Mouse (Mus musculus) CH12.LX (cell line): Measurements from ENCODE around the gene Vrtn. TPM values are rescaled to one million over a fixed set of nuclear protein-coding genes. Genes with fewer than 3 reads are reported as not detected.

Experiments used
- DNase-seq: peaks from one replicate; pipeline ENCODE4 v3.0.0-alpha.2; 2013; ENCODE audit errors: extremely low read depth
- H3K27ac ChIP-seq: 2 replicates; pipeline ENCODE4 v1.5.1; 2012; ENCODE audit warnings: low read depth, mild to moderate bottlenecking, control low read depth, moderate library complexity; ENCODE audit not compliant: insufficient read depth
- H3K27me3 ChIP-seq: replicated peaks from 2 replicates; pipeline ENCODE3; 2012; ENCODE audit warnings: inconsistent platforms
- H3K36me3 ChIP-seq, 2 experiments: replicated peaks in 1 of 2; 2 replicates each; pipeline versions ENCODE3 to v1.6.1; 2012; ENCODE audit warnings: inconsistent platforms in 1 of 2, low read length in 1 of 2, mild to moderate bottlenecking in 1 of 2, mixed read lengths in 1 of 2, moderate library complexity in 1 of 2; ENCODE audit not compliant: control insufficient read depth in 1 of 2, insufficient read depth in 1 of 2
- H3K4me1 ChIP-seq, 2 experiments: 2 replicates each; pipeline ENCODE4 v1.6.1; 2012; ENCODE audit warnings: inconsistent platforms in 1 of 2, moderate library complexity in 1 of 2; ENCODE audit not compliant: insufficient read depth in 2 of 2, control insufficient read depth in 1 of 2
- H3K4me2 ChIP-seq: 2 replicates; pipeline ENCODE4 v1.6.1; 2012; ENCODE audit warnings: low read depth, mild to moderate bottlenecking, control low read depth; ENCODE audit not compliant: poor library complexity, insufficient read depth, severe bottlenecking
- H3K4me3 ChIP-seq, 3 experiments: fragments of 150-350 bp in 1 of 3; sonication (generic) in 1 of 3; replicated peaks in 1 of 3; 2 replicates each; pipeline versions ENCODE3 to v1.5.1; 2011 to 2012; ENCODE audit warnings: low read depth in 2 of 3, low read length in 2 of 3, mild to moderate bottlenecking in 2 of 3, moderate library complexity in 2 of 3, control low read depth in 1 of 3, improper control_type of control experiment in 1 of 3, inconsistent platforms in 1 of 3, mixed read lengths in 1 of 3; ENCODE audit not compliant: poor library complexity in 1 of 3
- H3K79me2 ChIP-seq: replicated peaks from 2 replicates; pipeline ENCODE4 v1.6.1; 2012; ENCODE audit warnings: mild to moderate bottlenecking, moderate library complexity; ENCODE audit not compliant: control insufficient read depth, poor library complexity, insufficient read depth, severe bottlenecking; ENCODE audit errors: extremely low read depth
- H3K9ac ChIP-seq: 2 replicates; pipeline ENCODE4 v1.6.1; 2012; ENCODE audit warnings: low read depth, mild to moderate bottlenecking, control low read depth, moderate library complexity; ENCODE audit not compliant: insufficient read depth
- H3K9me3 ChIP-seq: replicated peaks from 2 replicates; pipeline ENCODE3; 2012; ENCODE audit warnings: low read length, inconsistent platforms, mixed read lengths
- CHD2 ChIP-seq: IDR thresholded peaks from 2 replicates; pipeline ENCODE4 v1.6.1; 2011; ENCODE audit warnings: low read length, improper control_type of control experiment
- E2F4 ChIP-seq: IDR thresholded peaks from 2 replicates; pipeline ENCODE4 v1.6.1; 2011; ENCODE audit warnings: low read depth, low read length, improper control_type of control experiment; ENCODE audit not compliant: insufficient replicate concordance
- EP300 ChIP-seq: IDR thresholded peaks from 2 replicates; pipeline ENCODE4 v1.6.1; 2011; ENCODE audit warnings: low read length, improper control_type of control experiment
- GABPA ChIP-seq: IDR thresholded peaks from 2 replicates; pipeline ENCODE4 v1.6.1; 2012; ENCODE audit warnings: low read depth, low read length, improper control_type of control experiment, inconsistent platforms; ENCODE audit not compliant: insufficient replicate concordance
- IRF4 ChIP-seq: IDR thresholded peaks from 2 replicates; pipeline ENCODE4 v1.6.1; 2014; ENCODE audit warnings: low read depth, mild to moderate bottlenecking, inconsistent platforms, low read length, improper control_type of control experiment
- JUND ChIP-seq: conservative IDR thresholded peaks from 2 replicates; pipeline ENCODE4 v1.6.1; 2011; ENCODE audit warnings: low read depth, low read length, improper control_type of control experiment
- MAFK ChIP-seq: IDR thresholded peaks from 2 replicates; pipeline ENCODE4 v1.6.1; 2011; ENCODE audit warnings: low read length, improper control_type of control experiment; ENCODE audit not compliant: insufficient replicate concordance
- MAZ ChIP-seq: IDR thresholded peaks from 2 replicates; pipeline ENCODE4 v1.6.1; 2012; ENCODE audit warnings: low read depth, mild to moderate bottlenecking, inconsistent platforms, low read length, improper control_type of control experiment, moderate library complexity
- MEF2A ChIP-seq: IDR thresholded peaks from 2 replicates; pipeline ENCODE4 v1.6.1; 2014; ENCODE audit warnings: low read depth, mild to moderate bottlenecking, inconsistent platforms, low read length, improper control_type of control experiment, borderline replicate concordance
- MXI1 ChIP-seq: IDR thresholded peaks from 2 replicates; pipeline ENCODE4 v1.6.1; 2011; ENCODE audit warnings: mild to moderate bottlenecking, low read depth, low read length, improper control_type of control experiment
- MYC ChIP-seq: IDR thresholded peaks from 2 replicates; pipeline ENCODE4 v1.6.1; 2011; ENCODE audit warnings: low read depth, mild to moderate bottlenecking, improper control_type of control experiment, low read length
- PAX5 ChIP-seq: IDR thresholded peaks from 2 replicates; pipeline ENCODE4 v1.6.1; 2012; ENCODE audit warnings: low read length, inconsistent platforms, mixed read lengths
- POLR2AphosphoS2 ChIP-seq: IDR thresholded peaks from 2 replicates; pipeline ENCODE4 v1.6.1; 2011; ENCODE audit warnings: low read depth, low read length, improper control_type of control experiment
- RCOR1 ChIP-seq: conservative IDR thresholded peaks from 2 replicates; pipeline ENCODE4 v1.6.1; 2012; ENCODE audit warnings: low read depth, mild to moderate bottlenecking, inconsistent platforms, low read length, improper control_type of control experiment
- SIN3A ChIP-seq: IDR thresholded peaks from 2 replicates; pipeline ENCODE4 v1.6.1; 2012; ENCODE audit warnings: low read length, improper control_type of control experiment, inconsistent platforms
- TBP ChIP-seq: conservative IDR thresholded peaks from 2 replicates; pipeline ENCODE4 v1.6.1; 2011; ENCODE audit warnings: low read depth, low read length, improper control_type of control experiment
- TCF12 ChIP-seq: IDR thresholded peaks from 2 replicates; pipeline ENCODE4 v1.6.1; 2014; ENCODE audit warnings: low read depth, mild to moderate bottlenecking, inconsistent platforms, low read length, improper control_type of control experiment
- UBTF ChIP-seq: IDR thresholded peaks from 2 replicates; pipeline ENCODE4 v1.6.1; 2012; ENCODE audit warnings: low read depth, mild to moderate bottlenecking, inconsistent platforms, low read length, improper control_type of control experiment, moderate library complexity
- ZC3H11A ChIP-seq: IDR thresholded peaks from 2 replicates; pipeline ENCODE4 v1.6.1; 2012; ENCODE audit warnings: low read depth, mild to moderate bottlenecking, inconsistent platforms, low read length, improper control_type of control experiment
- ZKSCAN1 ChIP-seq: IDR thresholded peaks from 2 replicates; pipeline ENCODE4 v1.6.1; 2012; ENCODE audit warnings: low read depth, inconsistent platforms, low read length, improper control_type of control experiment, borderline replicate concordance
- ZNF384 ChIP-seq: IDR thresholded peaks from 2 replicates; pipeline ENCODE4 v1.6.1; 2012; ENCODE audit warnings: low read depth, low read length, improper control_type of control experiment, inconsistent platforms
- dilution Hi-C: fragments of 300-500 bp; cut with MboI; formaldehyde crosslinking; loops from 2 replicates; pipeline ENCODE4 v1.14.3; 2020; ENCODE audit warnings: low sequenced_read_pairs; ENCODE audit not compliant: extremely low pct_unique_long_range_greater_than_20kb, extremely low pct_ligation_motif_present
- in situ Hi-C: fragments of 300-500 bp; cut with MboI; formaldehyde crosslinking; loops from 3 replicates; pipeline ENCODE4 v1.14.3; 2019; ENCODE audit warnings: low sequenced_read_pairs, low pct_ligation_motif_present, low pct_unique_long_range_greater_than_20kb, mixed read lengths
- polyA plus RNA-seq: library from polyadenylated mRNA; unstranded; fragments of >175 nt; gene quantifications from 2 replicates; pipeline ENCODE4 v1.2.1, GENCODE M21; 2012; ENCODE audit warnings: low read depth; ENCODE audit not compliant: insufficient read length
- total RNA-seq, 2 experiments: library from RNA; depleted of rRNA; stranded (reverse); fragments of 300-350 nt in 1 of 2; fragments of >200 nt in 1 of 2; gene quantifications; 2 replicates each; pipeline ENCODE4 v1.2.3; 2012 to 2014

The Vrtn gene
- total and polyA plus RNA-seq, 3 experiments = not detected

DNA sequence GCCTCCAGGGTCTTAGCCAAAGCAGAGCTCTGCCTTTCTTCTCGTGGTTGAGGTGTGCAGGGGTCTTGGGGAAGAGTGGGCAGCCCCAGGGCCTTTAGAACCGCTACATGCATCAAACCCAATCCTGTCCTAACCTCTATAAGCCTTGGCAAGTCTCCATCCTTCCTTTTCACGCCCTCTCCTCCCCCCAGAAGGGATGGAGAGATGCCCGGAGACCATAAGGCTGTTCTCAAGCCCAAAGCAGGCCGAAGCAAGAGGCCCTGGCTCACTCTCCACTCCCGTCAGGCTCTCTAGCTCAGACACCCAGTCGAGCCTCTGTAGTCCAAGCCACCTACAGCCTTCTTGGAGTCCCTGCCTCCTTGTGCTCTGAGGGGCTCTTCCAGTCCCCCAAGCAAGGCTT lies 43.8 kb downstream of the Vrtn start:
- H3K27ac ChIP-seq = no peak overlapping the region
- H3K9ac ChIP-seq = no peak overlapping the region
- no peak for DNase-seq
- in situ Hi-C loops = no loop called here
- no peaks in the 10 kb centered on the region for H3K36me3 ChIP-seq
- no peak overlapping the region for H3K4me2 ChIP-seq
- H3K4me1 ChIP-seq = no peaks in the 10 kb centered on the region; a peak in 1 of 4 replicates
- H3K4me3 ChIP-seq = no peak overlapping the region
- dilution Hi-C loops = no loop called here
- H3K9me3 ChIP-seq = no peaks in the 10 kb centered on the region
- H3K27me3 ChIP-seq = no peaks in the 10 kb centered on the region
- no peaks in the 10 kb centered on the region for H3K79me2 ChIP-seq
- TF ChIP-seq MAZ (no peak), IRF4 (no peak), PAX5 (no peak), CHD2 (no peak), TBP (no peak), MAFK (no peak), RCOR1 (no peak), TCF12 (no peak), ZC3H11A (no peak), POLR2AphosphoS2 (no peak), ZKSCAN1 (no peak), EP300 (no peak), SIN3A (no peak), MEF2A (no peak)

DNA sequence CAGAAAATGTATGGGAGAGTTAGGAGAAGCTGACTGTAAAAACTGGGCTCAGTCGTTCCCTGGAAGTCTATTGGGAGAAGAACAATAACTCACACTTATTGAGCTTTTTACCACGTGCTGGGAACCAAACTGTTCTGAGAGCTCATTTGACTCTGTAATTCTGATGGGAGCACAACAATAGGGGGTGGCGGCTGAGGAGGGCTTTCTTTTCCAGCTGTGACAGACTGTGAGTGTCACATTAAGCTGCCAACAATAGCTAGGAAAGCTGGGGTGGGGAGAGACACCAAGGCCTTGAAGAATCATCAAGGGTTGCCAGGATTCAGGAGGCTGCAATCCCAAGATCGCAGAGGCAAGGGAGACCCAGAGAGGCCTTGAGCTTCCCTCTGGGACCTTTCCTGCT lies 45.4 kb downstream of the Vrtn start:
- peaks cover 9 to 16% of the 10 kb centered on the region in 2 experiments for H3K4me1 ChIP-seq
- H3K9ac ChIP-seq = no peak overlapping the region
- H3K4me2 ChIP-seq = no peak overlapping the region
- H3K9me3 ChIP-seq = no peaks in the 10 kb centered on the region
- no peak overlapping the region for H3K4me3 ChIP-seq
- TF ChIP-seq POLR2AphosphoS2 (no peak), JUND (no peak), ZNF384 (no peak), TCF12 (no peak), MYC (no peak), UBTF (no peak), E2F4 (no peak), MXI1 (no peak), GABPA (no peak)
- H3K36me3 ChIP-seq = no peaks in the 10 kb centered on the region
- in situ Hi-C loops = no loop called here
- dilution Hi-C loops = no loop called here
- DNase-seq = no peak
- H3K79me2 ChIP-seq = no peaks in the 10 kb centered on the region
- no peaks in the 10 kb centered on the region for H3K27me3 ChIP-seq
- no peak overlapping the region for H3K27ac ChIP-seq
